Mouse (Mus musculus) CH12.LX (cell line): ENCODE results near the gene H2al1b. TPM values are rescaled to one million over a fixed set of nuclear protein-coding genes. Genes with fewer than 3 reads are reported as not detected.

Source experiments
- DNase-seq: peaks from one replicate; pipeline ENCODE4 v3.0.0-alpha.2; 2013; ENCODE audit errors: extremely low read depth
- H3K27ac ChIP-seq: 2 replicates; pipeline ENCODE4 v1.5.1; 2012; ENCODE audit warnings: low read depth, mild to moderate bottlenecking, control low read depth, moderate library complexity; ENCODE audit not compliant: insufficient read depth
- H3K27me3 ChIP-seq: replicated peaks from 2 replicates; pipeline ENCODE3; 2012; ENCODE audit warnings: inconsistent platforms
- H3K36me3 ChIP-seq, 2 experiments: replicated peaks in 1 of 2; 2 replicates each; pipeline versions ENCODE3 to v1.6.1; 2012; ENCODE audit warnings: inconsistent platforms in 1 of 2, low read length in 1 of 2, mild to moderate bottlenecking in 1 of 2, mixed read lengths in 1 of 2, moderate library complexity in 1 of 2; ENCODE audit not compliant: control insufficient read depth in 1 of 2, insufficient read depth in 1 of 2
- H3K4me1 ChIP-seq, 2 experiments: 2 replicates each; pipeline ENCODE4 v1.6.1; 2012; ENCODE audit warnings: inconsistent platforms in 1 of 2, moderate library complexity in 1 of 2; ENCODE audit not compliant: insufficient read depth in 2 of 2, control insufficient read depth in 1 of 2
- H3K4me2 ChIP-seq: 2 replicates; pipeline ENCODE4 v1.6.1; 2012; ENCODE audit warnings: low read depth, mild to moderate bottlenecking, control low read depth; ENCODE audit not compliant: poor library complexity, insufficient read depth, severe bottlenecking
- H3K4me3 ChIP-seq, 3 experiments: fragments of 150-350 bp in 1 of 3; sonication (generic) in 1 of 3; replicated peaks in 1 of 3; 2 replicates each; pipeline versions ENCODE3 to v1.5.1; 2011 to 2012; ENCODE audit warnings: low read depth in 2 of 3, low read length in 2 of 3, mild to moderate bottlenecking in 2 of 3, moderate library complexity in 2 of 3, control low read depth in 1 of 3, improper control_type of control experiment in 1 of 3, inconsistent platforms in 1 of 3, mixed read lengths in 1 of 3; ENCODE audit not compliant: poor library complexity in 1 of 3
- H3K79me2 ChIP-seq: replicated peaks from 2 replicates; pipeline ENCODE4 v1.6.1; 2012; ENCODE audit warnings: mild to moderate bottlenecking, moderate library complexity; ENCODE audit not compliant: control insufficient read depth, poor library complexity, insufficient read depth, severe bottlenecking; ENCODE audit errors: extremely low read depth
- H3K9ac ChIP-seq: 2 replicates; pipeline ENCODE4 v1.6.1; 2012; ENCODE audit warnings: low read depth, mild to moderate bottlenecking, control low read depth, moderate library complexity; ENCODE audit not compliant: insufficient read depth
- H3K9me3 ChIP-seq: replicated peaks from 2 replicates; pipeline ENCODE3; 2012; ENCODE audit warnings: low read length, inconsistent platforms, mixed read lengths
- BHLHE40 ChIP-seq: IDR thresholded peaks from 2 replicates; pipeline ENCODE4 v1.6.1; 2011; ENCODE audit warnings: mild to moderate bottlenecking, low read depth, low read length, improper control_type of control experiment
- CHD2 ChIP-seq: IDR thresholded peaks from 2 replicates; pipeline ENCODE4 v1.6.1; 2011; ENCODE audit warnings: low read length, improper control_type of control experiment
- CTCF ChIP-seq, 2 experiments: IDR thresholded peaks in 1 of 2; conservative IDR thresholded peaks in 1 of 2; 2 replicates each; pipeline ENCODE4 v1.5.1; 2011 to 2012; ENCODE audit warnings: low read depth in 2 of 2, low read length in 2 of 2, improper control_type of control experiment in 1 of 2, inconsistent platforms in 1 of 2, mild to moderate bottlenecking in 1 of 2, moderate library complexity in 1 of 2
- GABPA ChIP-seq: IDR thresholded peaks from 2 replicates; pipeline ENCODE4 v1.6.1; 2012; ENCODE audit warnings: low read depth, low read length, improper control_type of control experiment, inconsistent platforms; ENCODE audit not compliant: insufficient replicate concordance
- IRF4 ChIP-seq: IDR thresholded peaks from 2 replicates; pipeline ENCODE4 v1.6.1; 2014; ENCODE audit warnings: low read depth, mild to moderate bottlenecking, inconsistent platforms, low read length, improper control_type of control experiment
- JUN ChIP-seq: IDR thresholded peaks from 2 replicates; pipeline ENCODE4 v1.6.1; 2011; ENCODE audit warnings: low read depth, mild to moderate bottlenecking, low read length, improper control_type of control experiment, moderate library complexity; ENCODE audit not compliant: insufficient read depth
- JUND ChIP-seq: conservative IDR thresholded peaks from 2 replicates; pipeline ENCODE4 v1.6.1; 2011; ENCODE audit warnings: low read depth, low read length, improper control_type of control experiment
- MAFK ChIP-seq: IDR thresholded peaks from 2 replicates; pipeline ENCODE4 v1.6.1; 2011; ENCODE audit warnings: low read length, improper control_type of control experiment; ENCODE audit not compliant: insufficient replicate concordance
- MAZ ChIP-seq: IDR thresholded peaks from 2 replicates; pipeline ENCODE4 v1.6.1; 2012; ENCODE audit warnings: low read depth, mild to moderate bottlenecking, inconsistent platforms, low read length, improper control_type of control experiment, moderate library complexity
- NELFE ChIP-seq: IDR thresholded peaks from 2 replicates; pipeline ENCODE4 v1.6.1; 2011; ENCODE audit warnings: low read depth, low read length, improper control_type of control experiment
- NRF1 ChIP-seq: IDR thresholded peaks from 2 replicates; pipeline ENCODE4 v1.6.1; 2014; ENCODE audit warnings: low read depth, mild to moderate bottlenecking, inconsistent platforms, low read length, improper control_type of control experiment, moderate library complexity
- PAX5 ChIP-seq: IDR thresholded peaks from 2 replicates; pipeline ENCODE4 v1.6.1; 2012; ENCODE audit warnings: low read length, inconsistent platforms, mixed read lengths
- POLR2A ChIP-seq: IDR thresholded peaks from 2 replicates; pipeline ENCODE4 v1.6.1; 2011; ENCODE audit warnings: low read depth, mild to moderate bottlenecking, improper control_type of control experiment, low read length
- RCOR1 ChIP-seq: conservative IDR thresholded peaks from 2 replicates; pipeline ENCODE4 v1.6.1; 2012; ENCODE audit warnings: low read depth, mild to moderate bottlenecking, inconsistent platforms, low read length, improper control_type of control experiment
- SIN3A ChIP-seq: IDR thresholded peaks from 2 replicates; pipeline ENCODE4 v1.6.1; 2012; ENCODE audit warnings: low read length, improper control_type of control experiment, inconsistent platforms
- SMC3 ChIP-seq: IDR thresholded peaks from 2 replicates; pipeline ENCODE4 v1.6.1; 2011; ENCODE audit warnings: low read depth, low read length, improper control_type of control experiment
- TBP ChIP-seq: conservative IDR thresholded peaks from 2 replicates; pipeline ENCODE4 v1.6.1; 2011; ENCODE audit warnings: low read depth, low read length, improper control_type of control experiment
- TCF12 ChIP-seq: IDR thresholded peaks from 2 replicates; pipeline ENCODE4 v1.6.1; 2014; ENCODE audit warnings: low read depth, mild to moderate bottlenecking, inconsistent platforms, low read length, improper control_type of control experiment
- UBTF ChIP-seq: IDR thresholded peaks from 2 replicates; pipeline ENCODE4 v1.6.1; 2012; ENCODE audit warnings: low read depth, mild to moderate bottlenecking, inconsistent platforms, low read length, improper control_type of control experiment, moderate library complexity
- USF1 ChIP-seq: IDR thresholded peaks from 2 replicates; pipeline ENCODE4 v1.6.1; 2014; ENCODE audit warnings: low read depth, mild to moderate bottlenecking, inconsistent platforms, low read length, improper control_type of control experiment
- USF2 ChIP-seq: conservative IDR thresholded peaks from 2 replicates; pipeline ENCODE4 v1.6.1; 2011; ENCODE audit warnings: low read depth, low read length, improper control_type of control experiment
- ZMIZ1 ChIP-seq: IDR thresholded peaks from 2 replicates; pipeline ENCODE4 v1.6.1; 2012; ENCODE audit warnings: low read depth, mild to moderate bottlenecking, inconsistent platforms, low read length, improper control_type of control experiment
- dilution Hi-C: fragments of 300-500 bp; cut with MboI; formaldehyde crosslinking; loops from 2 replicates; pipeline ENCODE4 v1.14.3; 2020; ENCODE audit warnings: low sequenced_read_pairs; ENCODE audit not compliant: extremely low pct_unique_long_range_greater_than_20kb, extremely low pct_ligation_motif_present
- in situ Hi-C: fragments of 300-500 bp; cut with MboI; formaldehyde crosslinking; loops from 3 replicates; pipeline ENCODE4 v1.14.3; 2019; ENCODE audit warnings: low sequenced_read_pairs, low pct_ligation_motif_present, low pct_unique_long_range_greater_than_20kb, mixed read lengths
- polyA plus RNA-seq: library from polyadenylated mRNA; unstranded; fragments of >175 nt; gene quantifications from 2 replicates; pipeline ENCODE4 v1.2.1, GENCODE M21; 2012; ENCODE audit warnings: low read depth; ENCODE audit not compliant: insufficient read length
- total RNA-seq, 2 experiments: library from RNA; depleted of rRNA; stranded (reverse); fragments of 300-350 nt in 1 of 2; fragments of >200 nt in 1 of 2; gene quantifications; 2 replicates each; pipeline ENCODE4 v1.2.3; 2012 to 2014

The H2al1b gene
- total and polyA plus RNA-seq, 3 experiments, result not detected

GRCm38 (mm10) chrX:11267791-11268190 lies 34.4 kb upstream of the H2al1b start:
- in situ Hi-C loops (no loop called here), dilution Hi-C loops (no loop called here)
- H3K4me3 ChIP-seq, result no peak overlapping the region
- H3K4me2 ChIP-seq, result no peak overlapping the region
- H3K27ac ChIP-seq, result no peak overlapping the region
- H3K9ac ChIP-seq, result no peak overlapping the region
- TF ChIP-seq RCOR1 (no peak), CHD2 (no peak), USF2 (no peak), JUND (no peak), CTCF (conservative IDR thresholded peaks at IDR 0.05 in 1 of 2, IDR thresholded peaks at IDR 0.05 in 1 of 2; ENCODE audit: low read depth in 2 of 2, low read length in 2 of 2) (no peak), SIN3A (no peak), TCF12 (no peak), TBP (no peak), NRF1 (no peak), POLR2A (no peak)
- no peaks in the 10 kb centered on the region for H3K27me3 ChIP-seq
- H3K4me1 ChIP-seq, result peaks cover 0 to 16% of the 10 kb centered on the region in 2 experiments; a peak in 2 of 4 replicates
- no peaks in the 10 kb centered on the region for H3K9me3 ChIP-seq
- no peak for DNase-seq
- H3K36me3 ChIP-seq, result no peaks in the 10 kb centered on the region
- H3K79me2 ChIP-seq, result no peaks in the 10 kb centered on the region

- Histone ChIP-seq H3K4me3 (no peak overlapping the region), H3K36me3 (no peaks in the 10 kb centered on the region), H3K9ac (no peak overlapping the region), H3K79me2 (no peaks in the 10 kb centered on the region), H3K27me3 (no peaks in the 10 kb centered on the region)
- no peak for TF ChIP-seq GABPA
- TF ChIP-seq, all 38 proteins: peak for 0
- Histone ChIP-seq H3K9me3 (no peaks in the 10 kb centered on the region), H3K4me1 (peaks cover 0 to 16% of the 10 kb centered on the region in 2 experiments; a peak in 2 of 4 replicates), H3K27ac (no peak overlapping the region), H3K4me2 (no peak overlapping the region)
- dilution Hi-C loops (no loop called here), in situ Hi-C loops (no loop called here)
- DNase-seq, result no peak
These were observed 33.2 kb upstream of the H2al1b start for GRCm38 (mm10) chrX:11269074-11269473.

- no peak overlapping the region for H3K27ac ChIP-seq
- TF ChIP-seq UBTF (no peak), ZMIZ1 (no peak), JUN (no peak), MAFK (no peak), USF1 (no peak), SIN3A (no peak), IRF4 (no peak), BHLHE40 (no peak), TBP (no peak), MAZ (no peak), SMC3 (no peak), CHD2 (no peak), PAX5 (no peak), CTCF (conservative IDR thresholded peaks at IDR 0.05 in 1 of 2, IDR thresholded peaks at IDR 0.05 in 1 of 2; ENCODE audit: low read depth in 2 of 2, low read length in 2 of 2) (no peak), NELFE (no peak)
- H3K9me3 ChIP-seq, result no peaks in the 10 kb centered on the region
- no peaks in the 10 kb centered on the region for H3K79me2 ChIP-seq
- no peaks in the 10 kb centered on the region for H3K27me3 ChIP-seq
- peaks cover 0 to 11% of the 10 kb centered on the region in 2 experiments; a peak in 2 of 4 replicates for H3K4me1 ChIP-seq
- H3K36me3 ChIP-seq, result no peaks in the 10 kb centered on the region
- no peak overlapping the region for H3K4me2 ChIP-seq
- no peak overlapping the region for H3K4me3 ChIP-seq
- DNase-seq, result no peak
- dilution Hi-C loops (no loop called here), in situ Hi-C loops (no loop called here)
- no peak overlapping the region for H3K9ac ChIP-seq
These were observed 29.0 kb upstream of the H2al1b start for GRCm38 (mm10) chrX:11273190-11273589.
